Mouse (Mus musculus): ENCODE data around the gene Gabra6.

DNA sequence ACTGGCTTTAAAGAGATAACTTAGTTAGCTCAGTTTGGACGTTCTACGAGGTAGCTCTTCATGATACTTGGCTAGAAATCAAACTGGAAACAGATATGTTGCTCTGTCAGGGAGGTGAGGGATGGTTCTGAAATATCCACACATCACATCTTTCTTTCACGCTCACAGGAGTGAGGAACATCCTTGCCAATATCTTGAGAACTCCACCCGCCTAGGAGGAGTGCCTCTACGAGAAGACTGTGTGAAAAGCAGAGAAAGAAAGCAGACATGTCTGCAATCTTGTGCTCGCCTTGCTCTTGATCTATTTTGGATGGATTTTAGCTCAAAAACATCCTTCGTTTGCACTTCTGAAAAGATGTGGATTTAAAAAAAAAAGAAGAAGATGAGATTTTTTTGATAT lies 44.7 kb upstream of the Gabra6 start:
- TF ChIP-seq CTCF (IDR thresholded peaks at IDR 0.05; ENCODE audit: borderline replicate concordance, control insufficient read depth, extremely low read depth, insufficient read depth, low read length, poor library complexity), result no peak
- no peak for TF ChIP-seq POLR2A (IDR thresholded peaks at IDR 0.05; ENCODE audit: control insufficient read depth, extremely low read depth, insufficient read depth, low read length, poor library complexity)
